Mouse (Mus musculus): ENCODE results near the gene Hoxc11.

DNA sequence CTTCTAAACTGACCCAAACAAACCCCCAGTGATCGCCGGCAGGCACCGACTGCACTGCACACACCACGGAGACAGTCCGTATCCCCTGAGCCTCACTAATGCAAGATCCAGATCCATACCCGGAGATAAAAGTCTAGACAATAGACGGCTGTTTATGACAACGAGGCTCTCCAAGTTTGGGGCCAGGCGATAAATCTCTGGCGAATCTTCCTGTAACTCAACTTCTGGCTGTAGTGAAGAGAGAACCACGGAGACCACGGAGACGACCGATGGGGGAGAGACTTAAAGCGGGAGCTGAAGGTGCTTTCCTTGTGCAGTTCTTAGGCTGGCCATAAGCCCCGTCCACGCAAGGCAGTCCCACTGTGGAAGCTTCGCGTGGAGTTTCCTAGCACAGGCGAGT is 4.5 kb upstream of the Hoxc11 start:
- TF ChIP-seq CTCF (conservative IDR thresholded peaks at IDR 0.05 in 1 of 2, IDR thresholded peaks at IDR 0.05 in 1 of 2; ENCODE audit: low read depth in 2 of 2, low read length in 2 of 2) (no peak), HCFC1 (IDR thresholded peaks at IDR 0.05; ENCODE audit: low read depth, low read length) (no peak), BHLHE40 (IDR thresholded peaks at IDR 0.05; ENCODE audit: low read depth, low read length) (no peak), USF1 (IDR thresholded peaks at IDR 0.05; ENCODE audit: low read depth, low read length) (no peak), MAX (IDR thresholded peaks at IDR 0.05; ENCODE audit: low read length) (no peak), EP300 (IDR thresholded peaks at IDR 0.05; ENCODE audit: low read length) (no peak), MAZ (IDR thresholded peaks at IDR 0.05; ENCODE audit: low read depth, low read length) (no peak), ETS1 (conservative IDR thresholded peaks at IDR 0.05; ENCODE audit: low read depth, low read length) (no peak), POLR2A (IDR thresholded peaks at IDR 0.05; ENCODE audit: low read depth, low read length) (no peak), MYC (IDR thresholded peaks at IDR 0.05; ENCODE audit: low read depth, low read length) (no peak), MXI1 (IDR thresholded peaks at IDR 0.05; ENCODE audit: low read depth, low read length) (no peak), ZC3H11A (IDR thresholded peaks at IDR 0.05; ENCODE audit: low read depth, low read length) (no peak)
